Mouse (Mus musculus): ENCODE data around the gene Capn7. TPM values are rescaled to one million over a fixed set of nuclear protein-coding genes. Genes with fewer than 3 reads are reported as not detected.

Gene Capn7
- 90.6 and 103 TPM in 2 replicates for polyA plus RNA-seq (2014; fragmentation: Nextera tagmentation; extraction: Ambion mirVana)

DNA sequence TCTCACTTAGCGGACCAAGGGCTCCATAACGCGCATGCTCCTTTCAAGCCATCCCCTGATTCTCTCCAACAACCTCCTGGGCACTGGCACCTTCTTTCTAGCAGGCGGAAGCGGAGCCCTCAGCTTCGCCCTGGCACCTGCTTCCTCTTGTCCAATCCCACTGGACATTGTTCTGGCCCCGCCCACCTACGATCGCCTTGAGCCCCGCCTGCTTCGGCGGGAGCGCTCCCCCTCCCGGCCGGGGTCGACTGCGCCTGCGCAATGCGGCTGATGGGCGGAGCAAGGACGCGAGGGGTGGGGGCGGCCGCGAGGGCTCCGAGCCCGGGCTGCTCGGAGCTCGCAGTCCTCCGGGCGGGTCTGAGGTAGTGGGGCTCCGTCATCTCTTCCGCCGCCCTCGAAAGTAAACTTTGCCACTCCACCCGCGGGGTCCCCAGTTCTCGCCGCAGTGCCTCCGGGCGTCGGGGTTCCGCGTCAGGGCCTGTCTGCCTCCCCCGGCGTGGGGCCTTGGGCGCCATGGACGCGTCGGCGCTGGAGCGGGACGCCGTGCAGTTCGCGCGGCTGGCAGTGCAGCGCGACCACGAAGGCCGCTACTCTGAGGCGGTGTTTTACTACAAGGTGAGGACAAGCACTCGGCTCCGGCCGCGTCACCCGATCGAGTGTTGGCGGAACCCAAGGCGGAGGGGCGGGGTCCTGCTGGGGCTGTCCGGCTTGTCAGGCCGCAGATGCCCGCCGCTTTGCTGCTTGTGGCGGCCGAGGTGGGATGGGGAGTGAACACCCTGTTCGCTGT is at the start of gene Capn7:
Gene Capn7, plus strand, starts transcription at position 270 of the 787 bp plus-strand sequence.
- DNase-seq (ENCODE audit: low spot score) (peak; percentile 100), ATAC-seq (ENCODE audit: low FRiP score) (peak; percentile 98)
- H3K4me2 ChIP-seq (replicated peaks): peak within 1 kb of the TSS; percentile 81
- under 1% methylated on average over 78 of the region's 78 CpGs for WGBS
- peaks cover 22% of the 10 kb centered on the region for H3K4me1 ChIP-seq (replicated peaks; ENCODE audit: control insufficient read depth, insufficient read depth, low read length)
- peak within 1 kb of the TSS; percentile 78 for H3K4me3 ChIP-seq (replicated peaks; ENCODE audit: low read length)
- H3K36me3 ChIP-seq (replicated peaks; ENCODE audit: control insufficient read depth, insufficient read depth): peaks cover 10% of the 10 kb centered on the region
- H3K27ac ChIP-seq: peak within 1 kb of the TSS; percentile 91
- peak within 1 kb of the TSS; percentile 80 for H3K9ac ChIP-seq
- H3K9me3 ChIP-seq (ENCODE audit: control insufficient read depth, low read length): no peaks in the 10 kb centered on the region
- no peaks in the 10 kb centered on the region for H3K27me3 ChIP-seq (ENCODE audit: control insufficient read depth, insufficient read depth, low read length)

DNA sequence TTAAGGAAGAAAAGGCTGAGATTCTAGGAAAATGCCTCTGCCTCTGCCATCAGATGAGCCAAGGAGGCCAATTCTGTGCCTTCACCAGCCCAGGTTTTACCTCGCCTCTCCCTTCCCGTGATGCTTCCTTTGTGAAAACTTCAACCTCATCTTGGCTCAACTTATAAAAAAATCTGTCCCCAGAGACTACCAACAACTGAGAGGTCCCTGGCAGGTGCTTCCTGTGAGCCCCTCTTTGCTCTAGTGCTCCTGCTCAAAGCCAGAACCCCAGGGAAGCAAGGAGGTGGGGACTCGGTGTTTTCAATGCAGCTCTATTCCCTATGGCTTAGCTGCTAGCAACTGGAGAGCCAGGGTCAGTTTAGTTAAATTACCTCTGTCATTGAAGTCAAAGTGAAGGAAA is 23.2 kb upstream of the Capn7 start:
- DNase-seq (ENCODE audit: low spot score): no peak
- H3K36me3 ChIP-seq (replicated peaks; ENCODE audit: control insufficient read depth, insufficient read depth): no peaks in the 10 kb centered on the region
- 45% methylated on average over 3 of the region's 3 CpGs for WGBS
- no peak for ATAC-seq (ENCODE audit: low FRiP score)
- H3K27me3 ChIP-seq (ENCODE audit: control insufficient read depth, insufficient read depth, low read length): no peaks in the 10 kb centered on the region
- H3K27ac ChIP-seq: no peak overlapping the region
- H3K4me3 ChIP-seq (replicated peaks; ENCODE audit: low read length): no peak overlapping the region
- H3K4me1 ChIP-seq (replicated peaks; ENCODE audit: control insufficient read depth, insufficient read depth, low read length): no peaks in the 10 kb centered on the region
- no peak overlapping the region for H3K9ac ChIP-seq
- H3K4me2 ChIP-seq (replicated peaks): no peak overlapping the region
- no peaks in the 10 kb centered on the region for H3K9me3 ChIP-seq (ENCODE audit: control insufficient read depth, low read length)

DNA sequence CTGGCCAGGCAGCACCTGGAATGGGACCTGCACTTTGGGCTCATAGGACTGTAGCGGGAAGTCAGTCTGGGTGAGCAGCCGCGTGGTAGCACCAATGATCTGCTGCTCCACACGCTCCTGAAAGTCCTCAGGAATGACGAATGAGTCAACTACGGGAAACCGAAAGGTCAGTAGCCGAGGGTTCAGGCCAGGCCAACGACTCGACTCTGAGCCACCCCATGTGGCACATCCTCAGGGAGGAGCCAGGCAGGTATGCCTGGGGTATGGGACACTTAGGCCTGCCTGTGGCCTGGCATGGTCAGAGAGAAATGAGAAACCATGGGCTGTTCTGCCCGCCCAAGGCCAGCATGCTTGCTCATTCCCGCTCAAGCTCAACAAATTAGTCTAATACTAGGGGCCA is 19.8 kb upstream of the Capn7 start:
- H3K9me3 ChIP-seq (ENCODE audit: control insufficient read depth, low read length): no peaks in the 10 kb centered on the region
- WGBS: 84% methylated on average over 12 of the region's 12 CpGs
- no peaks in the 10 kb centered on the region for H3K27me3 ChIP-seq (ENCODE audit: control insufficient read depth, insufficient read depth, low read length)
- no peaks in the 10 kb centered on the region for H3K4me1 ChIP-seq (replicated peaks; ENCODE audit: control insufficient read depth, insufficient read depth, low read length)
- no peak overlapping the region for H3K27ac ChIP-seq
- no peaks in the 10 kb centered on the region for H3K36me3 ChIP-seq (replicated peaks; ENCODE audit: control insufficient read depth, insufficient read depth)
- no peak overlapping the region for H3K4me3 ChIP-seq (replicated peaks; ENCODE audit: low read length)
- no peak overlapping the region for H3K4me2 ChIP-seq (replicated peaks)
- no peak for DNase-seq (ENCODE audit: low spot score)
- ATAC-seq (ENCODE audit: low FRiP score): no peak
- no peak overlapping the region for H3K9ac ChIP-seq

DNA sequence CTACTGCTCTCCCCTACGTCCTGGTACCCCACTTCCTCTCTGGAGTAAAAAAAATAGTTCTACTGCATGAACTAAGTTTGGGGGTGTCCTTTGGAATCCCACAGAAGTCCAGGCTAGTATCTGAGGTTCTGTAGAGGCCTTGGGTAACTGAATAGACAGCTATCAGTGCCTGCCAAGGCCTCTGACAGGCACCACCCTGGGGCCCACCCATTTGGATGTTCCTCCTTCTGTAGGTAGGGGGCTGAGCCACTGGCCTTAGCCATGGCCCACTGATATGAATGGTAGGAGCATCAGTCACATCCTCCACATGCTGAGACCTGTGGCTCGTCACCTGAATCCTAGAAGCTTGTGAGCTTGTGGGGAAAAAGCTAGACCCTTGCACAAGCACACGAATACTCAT is 18.7 kb upstream of the Capn7 start:
- Histone ChIP-seq H3K36me3 (replicated peaks; ENCODE audit: control insufficient read depth, insufficient read depth) (no peaks in the 10 kb centered on the region), H3K9ac (no peak overlapping the region), H3K4me2 (replicated peaks) (no peak overlapping the region), H3K4me3 (replicated peaks; ENCODE audit: low read length) (no peak overlapping the region), H3K27me3 (ENCODE audit: control insufficient read depth, insufficient read depth, low read length) (no peaks in the 10 kb centered on the region), H3K4me1 (replicated peaks; ENCODE audit: control insufficient read depth, insufficient read depth, low read length) (no peaks in the 10 kb centered on the region), H3K27ac (no peak overlapping the region), H3K9me3 (ENCODE audit: control insufficient read depth, low read length) (no peaks in the 10 kb centered on the region)
- DNase-seq (ENCODE audit: low spot score): no peak
- ATAC-seq (ENCODE audit: low FRiP score): no peak
- WGBS: 80% methylated on average over 3 of the region's 3 CpGs

DNA sequence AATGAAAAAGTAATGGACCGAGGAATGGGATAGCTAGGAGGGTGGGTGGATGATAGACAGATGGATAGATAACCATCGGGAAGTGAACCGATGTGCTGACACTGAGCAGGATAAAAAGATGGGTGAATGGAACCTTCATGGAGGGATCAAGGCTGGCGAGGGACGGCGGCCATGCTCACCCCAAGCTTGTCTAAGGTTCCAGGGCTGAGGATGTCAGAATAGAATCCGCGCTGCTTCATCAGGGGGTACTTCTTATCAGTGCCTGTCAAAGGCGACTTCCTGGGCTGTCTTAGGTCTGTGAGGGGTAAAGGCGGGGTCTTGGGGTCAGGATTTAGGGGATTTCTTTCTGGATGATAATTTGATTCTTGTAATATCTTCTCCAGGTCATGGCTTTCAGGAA is 16.9 kb upstream of the Capn7 start:
- no peak overlapping the region for H3K9ac ChIP-seq
- DNase-seq (ENCODE audit: low spot score) (no peak), ATAC-seq (ENCODE audit: low FRiP score) (no peak)
- no peaks in the 10 kb centered on the region for H3K36me3 ChIP-seq (replicated peaks; ENCODE audit: control insufficient read depth, insufficient read depth)
- no peak overlapping the region for H3K4me2 ChIP-seq (replicated peaks)
- H3K9me3 ChIP-seq (ENCODE audit: control insufficient read depth, low read length): no peaks in the 10 kb centered on the region
- H3K4me3 ChIP-seq (replicated peaks; ENCODE audit: low read length): no peak overlapping the region
- 90% methylated on average over 10 of the region's 10 CpGs for WGBS
- no peaks in the 10 kb centered on the region for H3K27me3 ChIP-seq (ENCODE audit: control insufficient read depth, insufficient read depth, low read length)
- H3K27ac ChIP-seq: no peak overlapping the region
- no peaks in the 10 kb centered on the region for H3K4me1 ChIP-seq (replicated peaks; ENCODE audit: control insufficient read depth, insufficient read depth, low read length)

DNA sequence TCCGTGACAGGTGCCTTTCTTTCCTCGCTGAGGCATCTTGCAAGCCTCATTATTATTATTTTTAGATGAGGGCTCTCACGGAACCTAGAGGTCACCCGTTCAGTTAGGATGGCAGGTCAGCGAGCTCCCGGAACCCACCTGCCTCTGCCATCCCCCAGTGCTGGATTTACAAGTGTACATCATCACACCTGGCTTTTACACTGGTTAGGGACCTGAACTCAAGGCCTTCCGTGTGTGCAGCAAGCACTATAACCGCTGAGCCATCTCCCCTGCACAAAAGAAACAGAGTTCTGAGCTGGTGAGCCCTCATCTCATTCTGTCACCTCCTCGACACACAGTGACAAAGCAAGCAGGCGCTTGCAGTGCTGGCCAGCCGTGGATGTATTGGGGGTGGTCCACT is 15.3 kb upstream of the Capn7 start:
- H3K27me3 ChIP-seq (ENCODE audit: control insufficient read depth, insufficient read depth, low read length): no peaks in the 10 kb centered on the region
- H3K9ac ChIP-seq: no peak overlapping the region
- WGBS: 87% methylated on average over 11 of the region's 11 CpGs
- no peak overlapping the region for H3K4me3 ChIP-seq (replicated peaks; ENCODE audit: low read length)
- H3K27ac ChIP-seq: no peak overlapping the region
- no peaks in the 10 kb centered on the region for H3K9me3 ChIP-seq (ENCODE audit: control insufficient read depth, low read length)
- no peak for ATAC-seq (ENCODE audit: low FRiP score)
- no peaks in the 10 kb centered on the region for H3K36me3 ChIP-seq (replicated peaks; ENCODE audit: control insufficient read depth, insufficient read depth)
- H3K4me1 ChIP-seq (replicated peaks; ENCODE audit: control insufficient read depth, insufficient read depth, low read length): no peaks in the 10 kb centered on the region
- no peak overlapping the region for H3K4me2 ChIP-seq (replicated peaks)
- no peak for DNase-seq (ENCODE audit: low spot score)

DNA sequence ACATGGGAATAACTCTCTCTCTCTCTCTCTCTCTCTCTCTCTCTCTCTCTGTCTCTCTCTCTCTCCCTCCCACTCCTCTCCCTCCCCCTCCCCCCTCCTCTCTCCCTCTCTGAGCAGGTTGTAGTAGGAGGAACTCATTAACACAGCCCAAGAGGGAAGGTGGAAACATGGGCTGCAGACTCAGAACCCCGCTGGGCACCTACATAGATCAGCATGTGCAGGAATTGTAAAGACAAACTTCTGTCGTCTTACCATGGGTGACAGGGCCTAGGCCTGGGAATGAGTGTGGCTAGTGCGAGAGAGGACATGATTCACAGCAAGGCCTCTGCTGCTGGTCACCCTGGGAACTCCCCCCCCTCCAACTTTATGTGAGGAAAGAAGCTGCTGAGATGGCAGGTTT is 14.2 kb upstream of the Capn7 start:
- Histone ChIP-seq H3K9ac (no peak overlapping the region), H3K4me2 (replicated peaks) (no peak overlapping the region), H3K4me3 (replicated peaks; ENCODE audit: low read length) (no peak overlapping the region), H3K9me3 (ENCODE audit: control insufficient read depth, low read length) (no peaks in the 10 kb centered on the region), H3K27ac (no peak overlapping the region), H3K4me1 (replicated peaks; ENCODE audit: control insufficient read depth, insufficient read depth, low read length) (no peaks in the 10 kb centered on the region), H3K27me3 (ENCODE audit: control insufficient read depth, insufficient read depth, low read length) (no peaks in the 10 kb centered on the region), H3K36me3 (replicated peaks; ENCODE audit: control insufficient read depth, insufficient read depth) (no peaks in the 10 kb centered on the region)
- ATAC-seq (ENCODE audit: low FRiP score) (no peak), DNase-seq (ENCODE audit: low spot score) (no peak)
- WGBS: 83% methylated on average over 3 of the region's 3 CpGs

DNA sequence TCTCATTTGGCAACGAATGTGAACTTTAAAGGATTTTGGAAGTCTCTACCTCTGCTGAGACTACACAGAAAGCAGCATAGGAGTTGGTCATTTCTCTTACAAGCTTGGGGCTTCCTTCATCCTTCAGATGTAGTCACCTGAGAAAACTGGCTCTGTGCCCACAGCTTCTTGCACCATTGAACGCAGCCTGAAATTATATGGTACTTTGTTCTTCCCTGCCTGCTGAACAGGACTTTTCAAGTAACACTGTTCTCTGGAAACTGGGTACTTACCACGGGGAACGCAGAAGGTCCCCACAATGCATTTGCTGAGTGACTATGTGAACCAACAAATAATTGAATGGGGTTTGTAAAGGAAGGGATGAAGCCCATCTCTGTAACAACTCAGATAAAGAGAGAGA is 13.2 kb upstream of the Capn7 start:
- DNase-seq (ENCODE audit: low spot score): no peak
- peak overlapping the region; percentile 50 for H3K4me2 ChIP-seq (replicated peaks)
- 78% methylated on average over 4 of the region's 4 CpGs for WGBS
- ATAC-seq (ENCODE audit: low FRiP score): no peak
- H3K4me3 ChIP-seq (replicated peaks; ENCODE audit: low read length): peak overlapping the region; percentile 24; the same call in 1 of the 2 replicates
- H3K27ac ChIP-seq: no peak overlapping the region
- H3K36me3 ChIP-seq (replicated peaks; ENCODE audit: control insufficient read depth, insufficient read depth): no peaks in the 10 kb centered on the region
- H3K9me3 ChIP-seq (ENCODE audit: control insufficient read depth, low read length): no peaks in the 10 kb centered on the region
- H3K9ac ChIP-seq: peak overlapping the region; percentile 51; the same call in 1 of the 2 replicates
- no peaks in the 10 kb centered on the region for H3K4me1 ChIP-seq (replicated peaks; ENCODE audit: control insufficient read depth, insufficient read depth, low read length)
- no peaks in the 10 kb centered on the region for H3K27me3 ChIP-seq (ENCODE audit: control insufficient read depth, insufficient read depth, low read length)

DNA sequence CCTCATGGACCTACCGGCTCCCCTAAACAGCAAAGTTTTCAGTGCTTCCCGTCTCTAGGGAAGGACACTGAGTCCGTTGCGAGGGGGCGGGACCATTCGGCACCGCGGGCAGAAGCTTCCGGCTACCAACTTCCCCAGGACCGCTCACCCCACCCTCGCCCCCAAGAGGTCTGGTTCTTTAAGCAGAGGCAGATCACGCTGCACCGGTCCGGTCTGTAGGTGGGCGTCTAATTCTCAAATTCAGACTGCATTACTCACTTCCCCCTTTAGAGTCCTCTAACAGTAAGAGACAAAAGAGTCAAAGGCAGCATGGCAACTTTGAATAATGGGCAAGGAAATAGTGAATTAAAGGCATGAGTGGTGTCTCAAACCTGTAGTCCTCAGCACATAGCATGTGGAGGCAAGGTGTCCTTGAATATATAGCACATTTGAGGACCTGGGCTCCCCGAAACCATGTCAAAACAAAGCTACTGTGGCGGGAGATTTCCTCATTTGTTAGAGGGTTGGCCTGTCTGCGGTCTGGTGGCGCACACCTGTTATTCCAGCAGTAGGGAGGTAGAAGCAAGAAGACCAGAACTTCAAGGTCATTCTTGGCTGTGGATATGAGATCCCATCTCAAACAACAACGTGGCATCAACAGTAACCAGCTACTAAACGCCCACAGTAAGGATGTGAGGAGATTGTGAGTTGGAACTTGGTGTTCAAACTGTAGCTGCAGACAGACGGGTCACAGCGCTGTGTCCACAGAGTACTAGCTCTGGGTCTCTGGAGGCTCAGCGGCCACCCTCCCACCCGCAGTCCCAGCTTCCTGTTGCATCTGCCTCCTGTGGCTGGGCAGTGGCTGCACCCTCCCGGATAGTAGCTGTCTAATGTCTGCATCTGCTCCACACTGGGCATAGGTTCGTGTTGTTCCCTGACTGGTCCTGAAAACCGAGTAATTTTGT is 12.3 kb upstream of the Capn7 start, which contains the start of gene Dnah1:
Gene Dnah1, minus strand, starts transcription at position 48 of the 944 bp plus-strand sequence.
- no peak for DNase-seq (ENCODE audit: low spot score)
- Histone ChIP-seq H3K9ac (peak within 1 kb of the TSS; percentile 51), H3K9me3 (ENCODE audit: control insufficient read depth, low read length) (no peaks in the 10 kb centered on the region), H3K36me3 (replicated peaks; ENCODE audit: control insufficient read depth, insufficient read depth) (no peaks in the 10 kb centered on the region), H3K27me3 (ENCODE audit: control insufficient read depth, insufficient read depth, low read length) (no peaks in the 10 kb centered on the region), H3K27ac (no peak within 1 kb of the TSS), H3K4me2 (replicated peaks) (peak within 1 kb of the TSS; percentile 50), H3K4me3 (replicated peaks; ENCODE audit: low read length) (peak within 1 kb of the TSS; percentile 24), H3K4me1 (replicated peaks; ENCODE audit: control insufficient read depth, insufficient read depth, low read length) (no peaks in the 10 kb centered on the region)
- 33% methylated on average over 28 of the region's 28 CpGs for WGBS
- no peak for ATAC-seq (ENCODE audit: low FRiP score)

Measured in hindbrain, embryonic 14.5 days (tissue).